Mouse (Mus musculus) neural tube, embryonic 11.5 days (tissue): Measurements from ENCODE around the gene Olah. TPM values are rescaled to one million over a fixed set of nuclear protein-coding genes. Genes with fewer than 3 reads are reported as not detected.

Experiments
- ATAC-seq: fragments of 200-750 bp; cut with Nextera tagmentation; 2 replicates; pipeline ENCODE4 v1.8.0; 2017; ENCODE audit warnings: moderate number of reproducible peaks, mild to moderate bottlenecking, moderate TSS enrichment, moderate library complexity; ENCODE audit not compliant: insufficient read depth, low FRiP score, low TSS enrichment
- DNase-seq: peaks from one replicate; pipeline ENCODE4 v3.0.0-alpha.2; 2015; ENCODE audit warnings: low spot score
- H3K27ac ChIP-seq: fragments of 300-500 bp; sonication (generic); 2 replicates; pipeline ENCODE4 v1.5.1; 2014; ENCODE audit warnings: low read depth, mild to moderate bottlenecking, low read length
- H3K27me3 ChIP-seq: fragments of 300-500 bp; sonication (generic); 2 replicates; pipeline ENCODE4 v1.6.1; 2014; ENCODE audit warnings: mild to moderate bottlenecking, low read length, mixed read lengths; ENCODE audit not compliant: control insufficient read depth, insufficient read depth
- H3K36me3 ChIP-seq: fragments of 300-500 bp; sonication (generic); 2 replicates; pipeline ENCODE4 v1.6.1; 2014; ENCODE audit warnings: mild to moderate bottlenecking, low read length, moderate library complexity, mixed read lengths; ENCODE audit not compliant: control insufficient read depth, insufficient read depth
- H3K4me1 ChIP-seq: fragments of 300-500 bp; sonication (generic); 2 replicates; pipeline ENCODE4 v1.6.1; 2014; ENCODE audit warnings: low read length, mixed read lengths; ENCODE audit not compliant: control insufficient read depth, insufficient read depth
- H3K4me2 ChIP-seq: fragments of 300-500 bp; sonication (generic); 2 replicates; pipeline ENCODE4 v1.6.1; 2014; ENCODE audit warnings: low read depth, mild to moderate bottlenecking, moderate library complexity
- H3K4me3 ChIP-seq: fragments of 300-500 bp; sonication (generic); 2 replicates; pipeline ENCODE4 v1.5.1; 2014; ENCODE audit warnings: low read depth, low read length
- H3K9ac ChIP-seq: fragments of 300-500 bp; sonication (generic); 2 replicates; pipeline ENCODE4 v1.6.1; 2014; ENCODE audit warnings: mild to moderate bottlenecking, low read length
- H3K9me3 ChIP-seq: fragments of 300-500 bp; sonication (generic); 2 replicates; pipeline ENCODE4 v1.6.1; 2016; ENCODE audit warnings: low read length; ENCODE audit not compliant: control insufficient read depth
- WGBS: fragments of 180-500 bp; shearing (Covaris S2); extraction: QIAGEN DNeasy Blood & Tissue Kit; methylation state at CpG from one replicate; pipeline ENCODE4 v1.1.7; 2014; 5-methylcytosine and 5-hydroxymethylcytosine counted together
- polyA plus RNA-seq: library from polyadenylated mRNA; unstranded; fragments of >200 nt; fragmentation: Nextera tagmentation; extraction: Ambion mirVana; gene quantifications from 2 replicates; pipeline ENCODE4 v1.2.1, GENCODE M21; 2014

Olah gene
- polyA plus RNA-seq, 1 experiment from 2014 or later, result not detected

GRCm38 (mm10) chr2:3420157-3420556 lies 23.1 kb upstream of the Olah start:
- peak; percentile 11; the same call in 1 of the 2 replicates for ATAC-seq

GRCm38 (mm10) chr2:3418883-3419431 lies 21.9 kb upstream of the Olah start:
- no peak overlapping the region for H3K27ac ChIP-seq
- DNase-seq (peak; percentile 97), ATAC-seq (peak; percentile 91)
- no peak overlapping the region for H3K9ac ChIP-seq
- H3K9me3 ChIP-seq, result no peaks in the 10 kb centered on the region
- peak overlapping the region; percentile 65 for H3K4me2 ChIP-seq
- peak overlapping the region; percentile 43 for H3K4me3 ChIP-seq
- H3K27me3 ChIP-seq, result no peaks in the 10 kb centered on the region
- H3K36me3 ChIP-seq, result no peaks in the 10 kb centered on the region
- H3K4me1 ChIP-seq, result peaks cover 3% of the 10 kb centered on the region; the same call in 1 of the 2 replicates
- under 1% methylated on average over 38 of the region's 38 CpGs for WGBS

More at GRCm38 (mm10) chr2:3420157-3420556, 23.1 kb upstream of the Olah start:
- no peak overlapping the region for H3K9ac ChIP-seq
- no peaks in the 10 kb centered on the region for H3K36me3 ChIP-seq
- DNase-seq, result peak; percentile 21
- H3K4me1 ChIP-seq, result peaks cover 3% of the 10 kb centered on the region; the same call in 1 of the 2 replicates
- 53% methylated on average over 4 of the region's 4 CpGs for WGBS
- H3K27me3 ChIP-seq, result no peaks in the 10 kb centered on the region
- H3K27ac ChIP-seq, result no peak overlapping the region
- no peaks in the 10 kb centered on the region for H3K9me3 ChIP-seq
- no peak overlapping the region for H3K4me2 ChIP-seq
- no peak overlapping the region for H3K4me3 ChIP-seq

- H3K9ac ChIP-seq, result no peak overlapping the region
- no peak overlapping the region for H3K4me2 ChIP-seq
- H3K27ac ChIP-seq, result no peak overlapping the region
- H3K27me3 ChIP-seq, result no peaks in the 10 kb centered on the region
- DNase-seq (no peak), ATAC-seq (no peak)
- WGBS, result 69% methylated on average over 1 of the region's 1 CpGs
- H3K4me3 ChIP-seq, result no peak overlapping the region
- H3K9me3 ChIP-seq, result no peaks in the 10 kb centered on the region
- no peaks in the 10 kb centered on the region for H3K36me3 ChIP-seq
- peaks cover 3% of the 10 kb centered on the region; the same call in 1 of the 2 replicates for H3K4me1 ChIP-seq
These were observed 18.7 kb upstream of the Olah start for GRCm38 (mm10) chr2:3415676-3416075.

GRCm38 (mm10) chr2:3414241-3414640 lies 17.2 kb upstream of the Olah start:
- H3K27me3 ChIP-seq, result no peaks in the 10 kb centered on the region
- no peak for ATAC-seq
- peak; percentile 65 for DNase-seq
- WGBS, result 34% methylated on average over 4 of the region's 4 CpGs
- H3K4me3 ChIP-seq, result no peak overlapping the region
- H3K36me3 ChIP-seq, result no peaks in the 10 kb centered on the region
- H3K9ac ChIP-seq, result no peak overlapping the region
- H3K9me3 ChIP-seq, result no peaks in the 10 kb centered on the region
- H3K4me1 ChIP-seq, result no peaks in the 10 kb centered on the region
- no peak overlapping the region for H3K4me2 ChIP-seq
- no peak overlapping the region for H3K27ac ChIP-seq

- ATAC-seq, result no peak
- no peak overlapping the region for H3K27ac ChIP-seq
- DNase-seq, result no peak
- no peak overlapping the region for H3K4me2 ChIP-seq
- no peaks in the 10 kb centered on the region for H3K27me3 ChIP-seq
- no peak overlapping the region for H3K4me3 ChIP-seq
- no peaks in the 10 kb centered on the region for H3K36me3 ChIP-seq
- H3K9ac ChIP-seq, result no peak overlapping the region
- H3K9me3 ChIP-seq, result no peaks in the 10 kb centered on the region
- H3K4me1 ChIP-seq, result no peaks in the 10 kb centered on the region
- 79% methylated on average over 7 of the region's 7 CpGs for WGBS
These were observed 10.7 kb upstream of the Olah start for GRCm38 (mm10) chr2:3407756-3408155.

- DNase-seq (no peak), ATAC-seq (no peak)
- Histone ChIP-seq H3K27ac (no peak overlapping the region), H3K9ac (no peak overlapping the region), H3K27me3 (no peaks in the 10 kb centered on the region), H3K4me2 (no peak overlapping the region), H3K36me3 (no peaks in the 10 kb centered on the region), H3K4me1 (no peaks in the 10 kb centered on the region), H3K4me3 (no peak overlapping the region), H3K9me3 (no peaks in the 10 kb centered on the region)
- 88% methylated on average over 4 of the region's 4 CpGs for WGBS
These were observed 9.0 kb upstream of the Olah start for GRCm38 (mm10) chr2:3405981-3406380.

- ATAC-seq, result no peak
- Histone ChIP-seq H3K27ac (no peak overlapping the region), H3K4me3 (no peak overlapping the region), H3K4me2 (no peak overlapping the region), H3K27me3 (no peaks in the 10 kb centered on the region), H3K4me1 (no peaks in the 10 kb centered on the region), H3K36me3 (no peaks in the 10 kb centered on the region), H3K9ac (no peak overlapping the region), H3K9me3 (no peaks in the 10 kb centered on the region)
- 79% methylated on average over 2 of the region's 2 CpGs for WGBS
- no peak for DNase-seq
These were observed 5.1 kb downstream of the Olah start for GRCm38 (mm10) chr2:3391945-3392344.

GRCm38 (mm10) chr2:3387105-3387860 lies 9.7 kb downstream of the Olah start:
- ATAC-seq, result no peak
- Histone ChIP-seq H3K27me3 (no peaks in the 10 kb centered on the region), H3K4me2 (no peak overlapping the region), H3K4me3 (no peak overlapping the region), H3K27ac (no peak overlapping the region), H3K4me1 (no peaks in the 10 kb centered on the region), H3K36me3 (no peaks in the 10 kb centered on the region), H3K9me3 (no peaks in the 10 kb centered on the region), H3K9ac (no peak overlapping the region)
- no peak for DNase-seq
- WGBS, result 81% methylated on average over 6 of the region's 6 CpGs

GRCm38 (mm10) chr2:3365127-3365526 lies 31.9 kb downstream of the Olah start:
- DNase-seq (no peak), ATAC-seq (no peak)
- no peaks in the 10 kb centered on the region for H3K4me1 ChIP-seq
- H3K4me3 ChIP-seq, result no peak overlapping the region
- no peak overlapping the region for H3K27ac ChIP-seq
- H3K9me3 ChIP-seq, result no peaks in the 10 kb centered on the region
- H3K4me2 ChIP-seq, result no peak overlapping the region
- H3K27me3 ChIP-seq, result no peaks in the 10 kb centered on the region
- no peaks in the 10 kb centered on the region for H3K36me3 ChIP-seq
- H3K9ac ChIP-seq, result no peak overlapping the region
- WGBS, result 79% methylated on average over 4 of the region's 4 CpGs
